Mouse (Mus musculus) heart, embryonic 16.5 days (tissue): ENCODE results near the gene Nol12. TPM values are rescaled to one million over a fixed set of nuclear protein-coding genes. Genes with fewer than 3 reads are reported as not detected.

ENCODE experiments used
- ATAC-seq: fragments of 200-750 bp; cut with Nextera tagmentation; replicated peaks from 2 replicates; pipeline ENCODE4 v1.8.0; 2017; ENCODE audit warnings: moderate number of reproducible peaks; ENCODE audit not compliant: insufficient read depth, low FRiP score; ENCODE audit errors: extremely low read depth
- H3K27ac ChIP-seq: fragments of 300-500 bp; sonication (generic); 2 replicates; pipeline ENCODE4 v1.5.1; 2014; ENCODE audit warnings: mild to moderate bottlenecking, low read length, control low read depth, moderate library complexity
- H3K27me3 ChIP-seq: fragments of 300-500 bp; sonication (generic); 2 replicates; pipeline ENCODE4 v1.6.1; 2014; ENCODE audit warnings: low read length, mixed read lengths; ENCODE audit not compliant: control insufficient read depth, insufficient read depth
- H3K36me3 ChIP-seq: fragments of 300-500 bp; sonication (generic); 2 replicates; pipeline ENCODE4 v1.6.1; 2014; ENCODE audit not compliant: control insufficient read depth, insufficient read depth
- H3K4me1 ChIP-seq: fragments of 300-500 bp; sonication (generic); 2 replicates; pipeline ENCODE4 v1.6.1; 2014; ENCODE audit warnings: low read length, mixed read lengths; ENCODE audit not compliant: control insufficient read depth, insufficient read depth
- H3K4me2 ChIP-seq: fragments of 300-500 bp; sonication (generic); 2 replicates; pipeline ENCODE4 v1.6.1; 2014; ENCODE audit warnings: low read depth, mild to moderate bottlenecking, control low read depth, low read length
- H3K4me3 ChIP-seq: fragments of 300-500 bp; sonication (generic); 2 replicates; pipeline ENCODE4 v1.5.1; 2014; ENCODE audit warnings: mild to moderate bottlenecking, control low read depth, low read length
- H3K9ac ChIP-seq: fragments of 300-500 bp; sonication (generic); 2 replicates; pipeline ENCODE4 v1.6.1; 2014; ENCODE audit warnings: low read length, control low read depth
- H3K9me3 ChIP-seq: fragments of 300-500 bp; sonication (generic); replicated peaks from 2 replicates; pipeline ENCODE4 v1.6.1; 2016; ENCODE audit warnings: low read length; ENCODE audit not compliant: control insufficient read depth
- WGBS: fragments of 180-500 bp; shearing (Covaris S2); extraction: QIAGEN DNeasy Blood & Tissue Kit; methylation state at CpG from one replicate; pipeline ENCODE4 v1.1.7; 2014; 5-methylcytosine and 5-hydroxymethylcytosine counted together
- polyA plus RNA-seq: library from polyadenylated mRNA; unstranded; fragments of >200 nt; fragmentation: Nextera tagmentation; extraction: Ambion mirVana; gene quantifications from 2 replicates; pipeline ENCODE4 v1.2.1, GENCODE M21; 2015

Gene Nol12
- polyA plus RNA-seq: 28.3 and 33.7 TPM in 2 replicates

DNA sequence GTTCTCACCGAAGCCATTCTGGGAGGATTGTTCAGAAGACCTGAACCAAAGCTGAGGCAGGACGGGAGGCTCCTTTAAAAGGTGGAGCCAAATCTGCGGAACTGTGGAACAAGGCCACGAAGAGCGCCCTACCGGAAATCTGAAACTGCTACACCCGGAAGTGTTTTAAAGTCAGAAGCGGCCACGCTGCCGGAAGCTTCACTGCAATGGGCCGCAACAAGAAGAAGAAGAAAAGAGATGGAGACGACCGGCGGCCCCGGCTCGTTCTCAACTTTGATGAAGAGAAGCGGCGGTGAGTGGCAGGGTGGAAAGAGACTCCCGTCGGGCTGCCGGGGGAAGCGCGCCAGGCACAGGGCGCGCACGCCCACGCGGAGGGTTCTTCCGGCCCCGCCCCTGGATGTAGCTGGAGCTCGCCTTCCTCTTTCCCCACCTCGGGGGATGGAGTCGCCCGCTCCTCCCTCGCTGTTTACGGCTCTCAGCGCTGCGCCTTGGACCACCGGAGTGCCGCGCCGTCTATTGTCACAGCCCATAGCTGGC, at the start of gene Nol12:
Gene Nol12 (plus strand): TSS at position 150 of the 537 bp plus-strand sequence.
- no peaks in the 10 kb centered on the region for H3K27me3 ChIP-seq
- peaks cover 16% of the 10 kb centered on the region for H3K4me1 ChIP-seq
- peak within 1 kb of the TSS; percentile 77 for H3K9ac ChIP-seq
- H3K4me2 ChIP-seq: peak within 1 kb of the TSS; percentile 74
- peak within 1 kb of the TSS; percentile 64 for H3K4me3 ChIP-seq
- WGBS: under 1% methylated on average over 42 of the region's 42 CpGs
- H3K36me3 ChIP-seq: peaks cover 19% of the 10 kb centered on the region
- peak; percentile 81 for ATAC-seq
- H3K9me3 ChIP-seq: no peaks in the 10 kb centered on the region
- peak within 1 kb of the TSS; percentile 48 for H3K27ac ChIP-seq

DNA sequence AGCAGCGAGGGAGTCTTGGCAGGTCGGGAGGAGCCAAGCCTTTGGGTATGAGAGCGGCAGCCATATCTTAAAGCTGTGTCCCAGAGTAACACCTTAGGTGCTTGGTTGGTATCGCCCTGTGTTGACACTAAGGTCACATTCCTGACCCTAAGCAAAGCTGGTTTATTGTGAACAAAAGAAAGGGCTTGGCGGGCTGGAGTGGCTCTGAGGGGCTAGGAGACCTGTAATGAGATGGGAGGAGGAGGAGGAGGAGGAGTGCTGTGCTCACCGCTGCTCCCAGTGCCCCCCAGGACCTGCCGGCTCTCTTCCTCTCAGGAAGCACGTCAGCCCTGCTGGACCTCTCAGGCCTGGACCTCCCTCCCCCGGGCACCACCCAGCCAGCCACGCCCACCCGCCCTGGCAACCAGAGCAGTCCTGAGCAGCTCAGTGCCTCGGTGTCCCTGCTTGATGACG, 45.3 kb upstream of the Nol12 start:
- no peak overlapping the region for H3K4me2 ChIP-seq
- ATAC-seq: no peak
- H3K27ac ChIP-seq: no peak overlapping the region
- WGBS: 39% methylated on average over 13 of the region's 13 CpGs
- no peak overlapping the region for H3K9ac ChIP-seq
- H3K27me3 ChIP-seq: no peaks in the 10 kb centered on the region
- peaks cover 50% of the 10 kb centered on the region for H3K36me3 ChIP-seq
- no peaks in the 10 kb centered on the region for H3K9me3 ChIP-seq
- no peak overlapping the region for H3K4me3 ChIP-seq
- H3K4me1 ChIP-seq: peaks cover 29% of the 10 kb centered on the region

DNA sequence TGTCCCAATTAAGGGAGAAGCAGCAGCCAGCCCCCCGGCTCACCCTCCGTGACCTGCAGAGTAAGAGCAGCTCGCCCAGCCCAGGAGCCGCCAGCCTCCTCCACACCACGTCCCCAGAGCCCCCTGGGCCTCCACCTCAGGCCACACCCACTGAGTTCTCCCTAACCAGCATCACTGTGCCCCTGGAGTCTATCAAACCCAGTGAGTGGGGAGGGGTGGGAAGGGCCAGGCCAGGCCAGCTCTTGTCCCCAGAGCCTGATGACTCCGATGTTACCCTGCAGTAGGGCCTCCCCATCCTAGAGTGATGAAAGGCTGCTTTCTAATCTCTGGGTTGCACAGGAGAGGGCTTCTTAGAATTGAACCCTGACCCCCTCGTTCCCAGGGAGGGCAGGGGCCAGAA, 42.3 kb upstream of the Nol12 start:
- Histone ChIP-seq H3K27ac (no peak overlapping the region), H3K4me3 (no peak overlapping the region), H3K4me1 (peaks cover 38% of the 10 kb centered on the region), H3K36me3 (peaks cover 22% of the 10 kb centered on the region), H3K27me3 (no peaks in the 10 kb centered on the region), H3K9ac (peak overlapping the region; percentile 3; the same call in 1 of the 2 replicates), H3K4me2 (no peak overlapping the region), H3K9me3 (no peaks in the 10 kb centered on the region)
- no peak for ATAC-seq
- WGBS: 49% methylated on average over 7 of the region's 7 CpGs

DNA sequence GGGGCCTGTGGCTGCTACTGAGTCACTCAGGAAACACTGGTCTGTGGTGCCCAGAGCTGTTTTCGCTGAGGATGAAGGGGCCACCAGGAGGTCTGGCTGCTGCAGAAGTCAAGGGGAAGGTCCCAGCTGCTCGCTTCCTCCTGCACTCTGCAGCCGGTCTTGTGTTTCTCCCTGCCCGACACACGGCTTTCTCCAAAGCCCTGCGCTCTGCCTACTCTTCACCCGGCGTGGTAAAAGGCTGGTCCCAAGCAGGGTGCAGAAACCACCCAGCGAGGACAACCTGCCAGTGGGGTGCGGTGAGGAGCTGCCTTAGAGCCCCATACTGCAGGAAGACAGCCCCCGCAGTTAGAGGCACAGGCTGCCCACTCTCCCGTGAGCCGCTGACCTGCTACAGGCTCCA, 40.0 kb upstream of the Nol12 start:
- Histone ChIP-seq H3K4me2 (no peak overlapping the region), H3K27me3 (no peaks in the 10 kb centered on the region), H3K9me3 (no peaks in the 10 kb centered on the region), H3K4me1 (peaks cover 48% of the 10 kb centered on the region), H3K9ac (no peak overlapping the region), H3K27ac (peak overlapping the region; percentile 33), H3K36me3 (peaks cover 11% of the 10 kb centered on the region), H3K4me3 (no peak overlapping the region)
- 59% methylated on average over 13 of the region's 13 CpGs for WGBS
- ATAC-seq: no peak

DNA sequence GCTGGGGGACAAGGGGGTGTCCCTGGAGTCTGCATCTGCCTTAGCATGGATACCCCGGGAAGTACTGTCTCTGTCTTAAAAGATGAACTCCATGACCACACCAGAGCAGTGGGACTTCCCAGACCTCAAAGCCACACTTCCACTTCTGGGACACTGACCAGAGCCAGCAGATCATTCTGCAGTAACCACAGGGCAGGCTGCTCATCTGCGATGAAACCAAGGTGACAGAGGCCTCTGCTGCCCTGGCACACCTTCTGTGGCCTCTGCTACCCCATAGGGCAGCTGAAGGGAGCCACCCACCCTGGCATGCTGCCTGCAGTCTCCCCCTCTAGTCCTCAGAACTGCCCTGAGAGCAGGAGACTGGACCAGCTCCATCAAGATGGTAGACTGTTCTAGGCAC, 39.0 kb upstream of the Nol12 start:
- peaks cover 51% of the 10 kb centered on the region for H3K4me1 ChIP-seq
- no peak overlapping the region for H3K4me2 ChIP-seq
- ATAC-seq: no peak
- H3K9me3 ChIP-seq: no peaks in the 10 kb centered on the region
- H3K9ac ChIP-seq: no peak overlapping the region
- no peaks in the 10 kb centered on the region for H3K27me3 ChIP-seq
- 62% methylated on average over 2 of the region's 2 CpGs for WGBS
- H3K36me3 ChIP-seq: peaks cover 11% of the 10 kb centered on the region
- no peak overlapping the region for H3K4me3 ChIP-seq
- H3K27ac ChIP-seq: peak overlapping the region; percentile 9; the same call in 1 of the 2 replicates

DNA sequence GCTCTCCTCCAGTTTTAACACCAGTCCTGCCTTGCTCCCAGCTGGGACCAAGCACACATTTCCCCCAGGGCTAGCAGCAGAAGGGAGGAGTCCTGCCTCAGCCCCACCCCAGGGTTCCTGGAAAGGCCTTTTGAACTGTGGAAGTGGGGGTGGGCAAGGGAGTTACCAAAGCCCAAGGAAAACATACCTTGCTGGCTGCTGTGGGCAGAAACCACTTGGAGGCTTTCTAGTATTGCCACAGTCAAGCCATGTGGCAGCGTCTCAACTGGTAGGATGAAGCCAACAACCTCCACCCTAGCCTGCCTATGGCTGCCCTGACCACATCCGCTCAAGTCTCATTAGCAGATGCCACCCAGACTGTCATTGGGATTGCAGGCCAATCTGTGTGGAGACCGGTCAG, 38.6 kb upstream of the Nol12 start:
- no peaks in the 10 kb centered on the region for H3K9me3 ChIP-seq
- H3K27me3 ChIP-seq: no peaks in the 10 kb centered on the region
- H3K36me3 ChIP-seq: peaks cover 9% of the 10 kb centered on the region
- WGBS: 81% methylated on average over 3 of the region's 3 CpGs
- H3K9ac ChIP-seq: no peak overlapping the region
- H3K4me1 ChIP-seq: peaks cover 55% of the 10 kb centered on the region
- ATAC-seq: no peak
- H3K4me2 ChIP-seq: no peak overlapping the region
- peak overlapping the region; percentile 9; the same call in 1 of the 2 replicates for H3K27ac ChIP-seq
- no peak overlapping the region for H3K4me3 ChIP-seq

DNA sequence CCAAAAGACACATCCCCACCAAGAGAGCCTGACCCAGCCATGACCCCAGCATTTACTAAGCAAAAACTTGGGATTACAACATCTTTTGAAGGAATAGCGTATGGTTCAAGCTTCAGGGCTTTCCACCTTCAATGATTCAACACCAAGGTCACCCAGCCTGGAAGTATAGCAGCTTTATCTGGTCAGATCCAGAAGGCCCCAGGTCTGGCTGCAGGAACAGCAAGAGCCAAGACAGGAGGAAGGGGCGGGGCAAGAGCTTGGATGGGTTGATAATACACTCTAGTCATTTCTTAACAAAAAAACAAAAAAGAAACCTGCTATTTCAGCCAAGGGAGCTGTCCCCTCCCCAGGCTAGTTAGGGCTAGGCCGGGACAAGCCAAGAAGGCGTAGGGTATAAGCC, 37.2 kb upstream of the Nol12 start:
- Histone ChIP-seq H3K4me1 (peaks cover 52% of the 10 kb centered on the region), H3K4me2 (no peak overlapping the region), H3K9me3 (no peaks in the 10 kb centered on the region), H3K4me3 (no peak overlapping the region), H3K9ac (no peak overlapping the region), H3K27ac (no peak overlapping the region), H3K36me3 (0 out of 2 replicates have a peak, but pooled peaks cover 4% of the 10 kb centered on the region), H3K27me3 (no peaks in the 10 kb centered on the region)
- no peak for ATAC-seq
- WGBS: 84% methylated on average over 4 of the region's 4 CpGs

DNA sequence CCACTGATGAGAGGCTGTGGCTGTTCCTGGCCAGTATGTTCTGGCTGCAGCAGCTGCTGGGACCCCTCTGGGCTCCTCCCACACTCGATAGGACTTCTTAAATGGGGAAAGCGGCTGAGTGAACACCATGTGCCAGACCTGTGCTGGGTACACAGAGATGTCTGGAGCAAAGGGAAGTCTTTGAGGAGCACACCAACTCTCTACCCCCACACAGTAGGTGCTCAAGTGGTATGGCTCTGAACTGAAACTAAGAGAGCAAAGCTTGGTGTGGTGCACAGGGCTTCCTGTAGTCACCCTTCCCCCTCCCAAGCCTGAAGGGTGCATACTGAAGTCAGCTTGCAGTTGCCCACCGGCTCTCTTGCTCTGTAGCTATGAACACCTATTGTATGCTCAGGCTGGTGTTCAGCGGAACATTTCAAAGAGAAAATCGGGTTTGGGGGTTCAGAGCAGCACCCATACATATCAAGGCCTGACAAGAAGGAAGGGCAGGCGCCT, 36.2 kb upstream of the Nol12 start:
- no peak; the same call in 1 of the 2 replicates for ATAC-seq
- peaks cover 49% of the 10 kb centered on the region for H3K4me1 ChIP-seq
- H3K27me3 ChIP-seq: no peaks in the 10 kb centered on the region
- H3K4me2 ChIP-seq: peak overlapping the region; percentile 89
- H3K36me3 ChIP-seq: 0 out of 2 replicates have a peak, but pooled peaks cover 3% of the 10 kb centered on the region
- H3K27ac ChIP-seq: peak overlapping the region; percentile 60
- H3K9me3 ChIP-seq: no peaks in the 10 kb centered on the region
- H3K4me3 ChIP-seq: peak overlapping the region; percentile 10; the same call in 1 of the 2 replicates
- WGBS: 40% methylated on average over 6 of the region's 6 CpGs
- peak overlapping the region; percentile 17; the same call in 1 of the 2 replicates for H3K9ac ChIP-seq

DNA sequence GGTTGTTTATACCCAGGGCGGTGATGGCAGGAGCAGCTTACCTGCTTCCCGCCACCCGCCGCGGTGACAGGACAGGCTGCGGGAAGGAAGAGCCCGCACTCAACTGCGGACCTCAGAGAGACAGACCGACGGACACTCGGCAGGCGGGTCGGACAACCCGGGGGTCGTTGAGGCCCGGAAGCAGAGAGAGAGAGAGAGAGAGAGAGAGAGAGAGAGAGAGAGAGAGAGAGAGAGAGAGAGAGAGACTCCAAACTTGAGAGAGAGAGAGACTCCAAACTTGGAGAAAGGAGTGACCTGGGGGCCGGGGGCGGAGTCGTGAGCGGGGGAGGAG, 35.4 kb upstream of the Nol12 start, which contains the start of gene Gm49510:
Gene Gm49510 (plus strand): TSS at position 259 of the 331 bp plus-strand sequence.
- WGBS: 2% methylated on average over 20 of the region's 20 CpGs
- Histone ChIP-seq H3K27ac (peak within 1 kb of the TSS; percentile 80), H3K4me2 (peak within 1 kb of the TSS; percentile 89), H3K9ac (peak within 1 kb of the TSS; percentile 86), H3K4me3 (peak within 1 kb of the TSS; percentile 83), H3K4me1 (peaks cover 41% of the 10 kb centered on the region), H3K36me3 (no peaks in the 10 kb centered on the region; the same call in 1 of the 2 replicates), H3K27me3 (no peaks in the 10 kb centered on the region), H3K9me3 (no peaks in the 10 kb centered on the region)
- ATAC-seq: no peak
